Mouse (Mus musculus) midbrain, embryonic 15.5 days (tissue): ENCODE measurements at regions not wholly inside any gene's neighbourhood (a gene's known extent, or its start where the extent isn't known, plus 50 kb on each side); places are given as distances from the start of the nearest gene placed in this dataset.

Experiments
- ATAC-seq: fragments of 200-750 bp; cut with Nextera tagmentation; replicated peaks from 2 replicates; pipeline ENCODE4 v1.8.0; 2017; ENCODE audit warnings: moderate TSS enrichment
- H3K27ac ChIP-seq: fragments of 300-500 bp; sonication (generic); 2 replicates; pipeline ENCODE4 v1.5.1; 2015; ENCODE audit warnings: mild to moderate bottlenecking, inconsistent platforms
- H3K27me3 ChIP-seq: fragments of 300-500 bp; sonication (generic); replicated peaks from 2 replicates; pipeline ENCODE4 v1.6.1; 2015; ENCODE audit warnings: inconsistent platforms
- H3K36me3 ChIP-seq: fragments of 300-500 bp; sonication (generic); replicated peaks from 2 replicates; pipeline ENCODE4 v1.6.1; 2015; ENCODE audit warnings: inconsistent platforms
- H3K4me1 ChIP-seq: fragments of 300-500 bp; sonication (generic); 2 replicates; pipeline ENCODE4 v1.6.1; 2015; ENCODE audit warnings: inconsistent platforms
- H3K4me2 ChIP-seq: fragments of 300-500 bp; sonication (generic); 2 replicates; pipeline ENCODE4 v1.6.1; 2015; ENCODE audit warnings: inconsistent platforms, mild to moderate bottlenecking, moderate library complexity
- H3K4me3 ChIP-seq: fragments of 300-500 bp; sonication (generic); 2 replicates; pipeline ENCODE4 v1.5.1; 2015; ENCODE audit warnings: mild to moderate bottlenecking, inconsistent platforms
- H3K9ac ChIP-seq: fragments of 300-500 bp; sonication (generic); 2 replicates; pipeline ENCODE4 v1.6.1; 2015; ENCODE audit warnings: mild to moderate bottlenecking, inconsistent platforms
- H3K9me3 ChIP-seq: fragments of 300-500 bp; sonication (generic); 2 replicates; pipeline ENCODE4 v1.6.1; 2016; ENCODE audit warnings: inconsistent platforms
- WGBS: fragments of 180-500 bp; shearing (Covaris S2); methylation state at CpG from one replicate; pipeline ENCODE4 v1.1.7; 2015; ENCODE audit warnings: mixed read lengths; 5-methylcytosine and 5-hydroxymethylcytosine counted together

DNA sequence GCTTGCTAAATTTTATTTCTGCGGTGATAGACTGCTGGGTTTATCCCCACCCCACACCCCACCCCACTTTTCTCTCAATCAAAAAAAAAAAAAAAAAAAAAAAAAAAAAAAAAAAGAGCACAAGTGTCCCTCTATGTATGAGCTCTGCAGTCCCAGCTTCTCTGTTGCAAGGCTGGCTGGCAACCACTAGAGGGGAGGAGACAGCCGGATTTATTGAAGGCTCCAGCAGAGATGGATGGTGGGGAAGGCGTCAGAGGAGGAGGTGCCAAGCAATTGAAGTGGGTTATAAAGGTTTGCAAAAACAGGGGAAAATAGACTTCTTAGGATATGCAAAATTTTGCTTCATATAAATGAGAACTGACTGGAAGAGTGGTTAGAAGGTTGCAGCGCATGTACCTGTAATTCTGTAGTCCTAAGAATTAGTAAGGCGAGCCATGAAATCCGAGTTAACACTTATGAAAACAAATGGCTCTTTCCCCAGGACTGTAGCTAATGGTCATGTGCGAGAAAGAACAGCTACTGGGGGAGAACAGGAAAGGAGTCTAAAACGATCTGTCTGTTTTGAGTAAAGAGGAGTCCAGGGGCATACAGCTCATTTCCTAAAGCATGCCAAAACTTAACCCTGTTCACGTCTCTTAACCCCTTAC is 885.1 kb upstream of the Pou3f3 start:
- Histone ChIP-seq H3K4me3 (peak overlapping the region; percentile 18), H3K9ac (peak overlapping the region; percentile 1; the same call in 1 of the 2 replicates)

DNA sequence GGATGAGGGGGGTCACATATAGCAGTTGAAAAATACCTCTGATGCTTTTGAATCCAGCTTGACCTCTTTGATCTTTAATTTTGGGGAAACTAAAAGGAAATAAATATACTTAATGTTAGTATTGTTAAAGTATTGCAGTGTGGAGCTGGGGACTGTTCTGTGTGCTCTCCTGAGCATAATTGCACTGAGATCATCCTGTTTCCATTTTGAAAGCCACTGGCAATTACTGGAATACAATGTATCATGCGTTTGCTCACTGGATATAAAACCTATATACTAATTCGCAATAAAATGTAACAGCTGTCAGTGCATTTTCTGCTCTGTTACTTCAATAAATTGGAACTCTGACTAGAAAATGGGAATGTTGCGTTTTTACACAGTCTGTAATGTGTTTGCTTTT is 884.4 kb upstream of the Pou3f3 start:
- 59% methylated on average over 3 of the region's 3 CpGs for WGBS
- H3K4me3 ChIP-seq: no peak overlapping the region

More for the DNA sequence above, 885.1 kb upstream of the Pou3f3 start:
- H3K36me3 ChIP-seq: no peaks in the 10 kb centered on the region
- H3K27ac ChIP-seq: peak overlapping the region; percentile 71
- WGBS: 4% methylated on average over 9 of the region's 9 CpGs
- peaks cover 27% of the 10 kb centered on the region for H3K4me1 ChIP-seq
- H3K4me2 ChIP-seq: peak overlapping the region; percentile 41
- peak; percentile 92 for ATAC-seq
- H3K9me3 ChIP-seq: no peaks in the 10 kb centered on the region
- H3K27me3 ChIP-seq: no peaks in the 10 kb centered on the region

DNA sequence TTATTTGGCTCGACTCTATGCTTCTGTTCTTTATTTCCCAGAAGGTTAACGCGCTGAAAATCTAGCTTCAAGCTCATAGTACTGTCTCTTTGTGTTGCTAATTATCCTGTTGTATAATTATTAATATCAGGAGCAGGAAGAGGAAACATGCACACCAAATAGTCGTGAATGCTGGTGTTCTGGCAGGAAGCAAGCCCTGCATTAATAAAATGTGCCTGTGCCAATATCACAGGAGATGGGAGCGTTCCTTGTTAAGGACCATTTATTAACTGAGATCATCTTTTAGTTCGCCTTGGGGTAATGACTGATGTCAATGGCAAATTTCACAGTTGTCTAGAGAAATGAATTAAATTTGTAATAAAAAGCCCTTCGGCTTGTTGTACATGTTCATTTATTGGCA is 883.5 kb upstream of the Pou3f3 start:
- ATAC-seq: no peak
- no peaks in the 10 kb centered on the region for H3K9me3 ChIP-seq

More for the DNA sequence above, 884.4 kb upstream of the Pou3f3 start:
- no peak for ATAC-seq
- Histone ChIP-seq H3K4me2 (peak overlapping the region; percentile 41; the same call in 1 of the 2 replicates), H3K27ac (peak overlapping the region; percentile 71), H3K9me3 (no peaks in the 10 kb centered on the region), H3K27me3 (no peaks in the 10 kb centered on the region), H3K36me3 (no peaks in the 10 kb centered on the region), H3K9ac (0 out of 2 replicates have a peak overlapping the region, but pooled peaks have one; percentile 1), H3K4me1 (peaks cover 27% of the 10 kb centered on the region)

DNA sequence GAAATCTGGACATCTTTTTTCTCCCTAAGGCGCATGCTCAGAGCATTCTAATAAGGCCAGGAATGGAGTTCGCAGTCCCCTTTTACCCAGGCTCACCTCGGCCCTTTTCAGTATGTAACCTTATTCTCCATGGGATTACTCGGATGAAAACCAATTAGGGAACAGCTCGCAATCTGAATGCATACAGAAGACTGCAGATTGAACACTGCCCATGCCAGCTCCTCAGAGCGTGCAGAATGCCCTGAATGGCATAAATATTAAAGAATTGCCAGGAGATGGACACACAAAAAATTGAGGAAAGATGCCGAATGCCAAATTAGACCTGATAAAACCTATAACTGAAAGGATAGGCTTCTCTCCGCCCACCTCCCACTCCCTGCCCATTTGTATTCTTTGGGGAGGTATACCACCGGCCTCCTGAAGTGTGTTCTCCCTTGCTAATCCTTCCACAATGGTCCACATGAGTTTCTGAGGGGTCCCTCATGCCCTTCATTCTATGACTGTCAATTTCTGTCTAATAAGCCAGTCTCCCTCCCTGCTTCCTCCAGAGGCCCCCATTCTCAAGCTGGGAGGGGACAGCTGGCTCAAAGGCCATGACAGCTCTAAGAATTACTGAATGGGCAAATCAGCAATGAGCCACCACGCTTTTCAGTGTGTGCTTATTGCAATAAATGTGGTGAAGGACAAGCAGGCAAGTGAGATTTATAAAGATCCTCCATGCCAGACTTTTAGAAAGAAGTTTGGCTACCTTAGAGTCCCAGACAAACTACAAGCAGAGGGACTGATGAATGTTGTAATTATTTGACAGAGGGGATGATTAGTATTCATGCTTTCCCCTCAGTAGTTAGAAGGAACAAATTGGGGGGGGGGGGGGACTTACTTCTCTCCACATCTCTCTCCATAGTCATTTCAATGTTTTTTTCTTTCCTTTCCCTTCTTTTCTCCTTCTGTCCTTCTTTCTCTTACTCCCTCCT is 881.2 kb upstream of the Pou3f3 start:
- H3K4me1 ChIP-seq: peaks cover 23% of the 10 kb centered on the region
- WGBS: 14% methylated on average over 10 of the region's 10 CpGs
- H3K36me3 ChIP-seq: no peaks in the 10 kb centered on the region
- no peak overlapping the region for H3K9ac ChIP-seq
- H3K9me3 ChIP-seq: no peaks in the 10 kb centered on the region
- H3K4me3 ChIP-seq: no peak overlapping the region
- no peaks in the 10 kb centered on the region for H3K27me3 ChIP-seq
- ATAC-seq: peak; percentile 81
- no peak overlapping the region for H3K27ac ChIP-seq
- H3K4me2 ChIP-seq: 0 out of 2 replicates have a peak overlapping the region, but pooled peaks have one; percentile 4

More for the DNA sequence above, 883.5 kb upstream of the Pou3f3 start:
- Histone ChIP-seq H3K36me3 (no peaks in the 10 kb centered on the region), H3K27me3 (no peaks in the 10 kb centered on the region), H3K4me2 (no peak overlapping the region), H3K4me3 (no peak overlapping the region), H3K27ac (0 out of 2 replicates have a peak overlapping the region, but pooled peaks have one; percentile 34), H3K9ac (no peak overlapping the region), H3K4me1 (peaks cover 27% of the 10 kb centered on the region)
- 19% methylated on average over 7 of the region's 7 CpGs for WGBS

DNA sequence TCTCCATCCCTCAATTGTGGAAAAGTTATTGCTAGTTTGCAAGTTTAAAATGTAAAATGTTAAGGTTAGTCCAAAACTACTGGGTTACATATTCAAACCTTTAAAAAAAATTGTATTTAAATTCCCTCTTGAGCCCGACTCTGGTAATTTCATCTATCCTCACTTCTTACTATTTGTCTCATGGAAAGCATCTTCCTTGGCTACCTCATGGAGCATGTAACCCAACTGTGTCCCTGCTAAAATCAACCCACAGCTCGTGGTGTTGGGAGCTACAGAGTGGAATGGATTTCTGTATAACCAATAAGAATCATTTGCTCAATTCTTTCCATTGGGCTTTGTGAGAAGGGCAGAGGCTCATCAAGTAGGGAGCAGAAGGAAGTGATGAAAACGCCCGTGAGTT is 880.5 kb upstream of the Pou3f3 start:
- Histone ChIP-seq H3K27ac (no peak overlapping the region), H3K9ac (no peak overlapping the region), H3K36me3 (no peaks in the 10 kb centered on the region), H3K27me3 (no peaks in the 10 kb centered on the region), H3K4me1 (peaks cover 23% of the 10 kb centered on the region), H3K9me3 (no peaks in the 10 kb centered on the region), H3K4me3 (no peak overlapping the region), H3K4me2 (no peak overlapping the region)
- ATAC-seq: no peak
- WGBS: 67% methylated on average over 4 of the region's 4 CpGs

DNA sequence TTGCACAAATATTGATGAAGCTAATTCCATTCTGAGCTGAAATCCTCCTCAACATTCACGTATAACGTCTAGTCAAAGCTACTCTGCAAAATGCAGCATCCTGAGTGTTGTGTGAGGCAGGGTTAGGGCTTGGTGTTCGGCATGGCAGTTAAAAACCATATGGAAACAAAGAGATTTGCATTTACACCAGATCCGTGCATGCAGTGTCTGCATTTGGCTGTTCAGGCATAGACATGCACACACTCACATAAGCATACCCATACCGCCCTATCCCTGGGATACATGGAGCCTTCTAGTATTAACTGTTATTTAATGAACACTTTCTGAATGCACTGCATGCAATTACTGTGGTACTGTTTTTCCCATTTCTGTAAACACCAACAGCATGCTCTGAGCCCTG is 872.8 kb upstream of the Pou3f3 start:
- whole genome bisulfite sequencing: 73% methylated on average over 5 of the region's 5 CpGs
- Histone ChIP-seq H3K9ac (no peak overlapping the region), H3K36me3 (no peaks in the 10 kb centered on the region), H3K9me3 (no peaks in the 10 kb centered on the region), H3K4me3 (no peak overlapping the region), H3K4me2 (no peak overlapping the region), H3K4me1 (no peaks in the 10 kb centered on the region), H3K27ac (no peak overlapping the region), H3K27me3 (no peaks in the 10 kb centered on the region)
- no peak for ATAC-seq

DNA sequence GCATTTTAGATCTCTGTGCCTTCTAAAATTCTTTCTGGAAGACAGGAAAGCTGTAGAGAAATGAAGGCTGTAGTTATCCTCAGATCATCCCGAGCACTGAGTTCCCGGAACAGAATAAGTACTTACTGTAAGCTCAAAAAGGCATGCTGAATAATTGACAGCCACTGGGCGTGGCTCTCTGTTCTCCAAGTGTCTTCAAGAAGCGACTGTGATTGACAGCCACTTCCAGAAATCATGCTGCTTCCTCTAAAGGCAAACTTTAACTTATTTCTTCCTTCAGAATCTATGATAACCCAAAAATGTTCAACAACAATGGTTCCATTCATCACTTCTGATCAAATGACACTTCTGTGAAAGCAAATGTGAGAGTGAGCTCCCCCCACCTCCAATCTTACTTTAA is 870.3 kb upstream of the Pou3f3 start:
- Histone ChIP-seq H3K4me3 (no peak overlapping the region), H3K27ac (no peak overlapping the region), H3K4me1 (no peaks in the 10 kb centered on the region), H3K4me2 (no peak overlapping the region), H3K36me3 (no peaks in the 10 kb centered on the region), H3K9ac (no peak overlapping the region), H3K9me3 (no peaks in the 10 kb centered on the region), H3K27me3 (no peaks in the 10 kb centered on the region)
- ATAC-seq: no peak
- WGBS: 81% methylated on average over 4 of the region's 4 CpGs

DNA sequence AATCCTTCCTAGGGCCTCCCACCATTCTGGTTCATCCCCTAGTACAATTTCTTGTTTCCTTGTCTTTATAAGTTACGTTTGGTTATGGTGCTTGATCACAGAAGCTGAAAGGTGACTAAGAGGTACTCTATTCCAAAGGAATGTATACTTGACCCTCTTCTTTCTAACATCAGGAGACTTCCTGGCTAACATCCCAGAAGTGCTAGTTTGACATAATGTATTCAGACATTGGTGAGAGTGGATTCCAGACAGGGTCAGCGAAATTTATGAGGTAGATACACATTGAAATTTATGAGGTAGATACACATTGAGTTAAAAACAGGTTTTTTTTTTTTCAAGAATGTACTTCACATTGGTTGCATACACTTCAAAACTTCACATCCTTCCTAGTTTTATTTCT is 863.9 kb upstream of the Pou3f3 start:
- Histone ChIP-seq H3K9me3 (no peaks in the 10 kb centered on the region), H3K9ac (no peak overlapping the region), H3K27ac (no peak overlapping the region), H3K27me3 (no peaks in the 10 kb centered on the region), H3K36me3 (no peaks in the 10 kb centered on the region), H3K4me2 (no peak overlapping the region), H3K4me3 (no peak overlapping the region), H3K4me1 (no peaks in the 10 kb centered on the region)
- no peak for ATAC-seq
- whole genome bisulfite sequencing: 82% methylated on average over 2 of the region's 2 CpGs
